Mouse (Mus musculus) lung, postnatal 0 days (tissue): Measurements from ENCODE around the gene Pms1.

Source experiments
- CTCF ChIP-seq: IDR thresholded peaks from 2 replicates; pipeline ENCODE4 v1.5.1; 2016; ENCODE audit warnings: antibody characterized with exemption, mild to moderate bottlenecking
- EP300 ChIP-seq: IDR thresholded peaks from 2 replicates; pipeline ENCODE4 v1.6.1; 2016; ENCODE audit warnings: antibody characterized with exemption, mild to moderate bottlenecking, control low read depth

DNA sequence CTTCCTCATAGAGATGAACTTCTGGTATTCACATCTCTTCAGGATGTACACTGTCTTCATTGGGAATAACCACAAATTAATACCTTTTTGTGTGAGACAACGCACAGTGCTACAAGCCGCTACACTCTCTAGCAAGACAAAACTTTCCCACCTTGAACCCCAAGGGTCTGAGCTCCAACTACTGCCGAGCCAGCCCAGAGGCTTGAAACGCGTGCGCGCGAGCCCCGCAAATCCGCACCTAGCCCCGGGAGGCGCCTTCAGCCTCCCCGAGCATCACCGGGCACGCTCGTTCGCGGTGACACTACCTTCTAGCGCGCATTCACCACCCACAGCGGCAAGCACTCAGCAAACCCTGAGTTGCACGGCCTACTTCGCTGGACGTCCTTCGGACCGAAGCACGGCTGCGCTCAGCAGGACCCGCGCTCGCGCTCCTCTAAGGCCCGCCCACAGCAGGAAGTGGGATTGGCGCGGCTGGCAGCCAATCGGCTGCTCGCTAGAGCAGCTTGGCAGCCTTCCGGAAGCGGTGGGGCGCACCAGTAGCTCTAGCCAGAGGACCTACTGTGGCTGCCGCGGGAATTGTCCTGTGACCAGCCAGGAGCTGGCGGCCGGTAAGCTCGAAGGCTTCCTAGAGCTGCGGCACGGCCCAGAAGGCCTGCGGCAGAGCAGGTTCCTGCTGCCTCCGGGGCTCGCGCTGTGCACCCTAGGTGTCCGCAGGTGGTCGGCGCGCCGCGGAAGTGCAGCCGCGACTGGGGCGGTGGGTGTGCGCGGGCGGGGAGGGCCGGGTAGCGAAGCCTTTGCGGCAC lies at the start of gene Pms1, which contains the start of the genes Ormdl1 and Gm28778:
- TF ChIP-seq CTCF (peak; percentile 39), EP300 (no peak)
